Mouse (Mus musculus) midbrain, embryonic 11.5 days (tissue): Measurements from ENCODE around the gene Cdk1. TPM values are rescaled to one million over a fixed set of nuclear protein-coding genes. Genes with fewer than 3 reads are reported as not detected.
"Not testable (repeated sequence)": the region's sequence is repeated elsewhere in the genome, so short reads cannot be mapped to it uniquely, and the experiment has no call there.

Experiments used
- ATAC-seq: fragments of 200-750 bp; cut with Nextera tagmentation; 2 replicates; pipeline ENCODE4 v1.8.0; 2017; ENCODE audit warnings: moderate TSS enrichment, moderate library complexity; ENCODE audit not compliant: low FRiP score
- DNase-seq: peaks from one replicate; pipeline ENCODE4 v3.0.0; 2015; ENCODE audit warnings: low spot score; ENCODE audit errors: missing footprints
- H3K27ac ChIP-seq: fragments of 300-500 bp; sonication (generic); 2 replicates; pipeline ENCODE4 v1.5.1; 2014; ENCODE audit warnings: low read depth, low read length
- H3K27me3 ChIP-seq: fragments of 300-500 bp; sonication (generic); 2 replicates; pipeline ENCODE4 v1.6.1; 2014; ENCODE audit warnings: mild to moderate bottlenecking, low read length, moderate library complexity, mixed read lengths; ENCODE audit not compliant: control insufficient read depth, insufficient read depth
- H3K36me3 ChIP-seq: fragments of 300-500 bp; sonication (generic); 2 replicates; pipeline ENCODE4 v1.6.1; 2014; ENCODE audit warnings: mild to moderate bottlenecking, low read length, moderate library complexity, mixed read lengths; ENCODE audit not compliant: control insufficient read depth, insufficient read depth
- H3K4me1 ChIP-seq: fragments of 300-500 bp; sonication (generic); 2 replicates; pipeline ENCODE4 v1.6.1; 2014; ENCODE audit warnings: low read length; ENCODE audit not compliant: control insufficient read depth, insufficient read depth
- H3K4me2 ChIP-seq: fragments of 300-500 bp; sonication (generic); 2 replicates; pipeline ENCODE4 v1.6.1; 2014; ENCODE audit warnings: mild to moderate bottlenecking, moderate library complexity
- H3K4me3 ChIP-seq: fragments of 300-500 bp; sonication (generic); 2 replicates; pipeline ENCODE4 v1.5.1; 2014; ENCODE audit warnings: low read depth, low read length
- H3K9ac ChIP-seq: fragments of 300-500 bp; sonication (generic); 2 replicates; pipeline ENCODE4 v1.6.1; 2014; ENCODE audit warnings: low read length
- H3K9me3 ChIP-seq: fragments of 300-500 bp; sonication (generic); 2 replicates; pipeline ENCODE4 v1.6.1; 2016; ENCODE audit warnings: low read length; ENCODE audit not compliant: control insufficient read depth
- WGBS: fragments of 180-500 bp; shearing (Covaris S2); extraction: QIAGEN DNeasy Blood & Tissue Kit; methylation state at CpG from one replicate; pipeline ENCODE4 v1.1.7; 2014; 5-methylcytosine and 5-hydroxymethylcytosine counted together
- polyA plus RNA-seq: library from polyadenylated mRNA; unstranded; fragments of >200 nt; fragmentation: Nextera tagmentation; extraction: Ambion mirVana; gene quantifications from 2 replicates; pipeline ENCODE4 v1.2.1, GENCODE M21; 2014

The Cdk1 gene
- polyA plus RNA-seq, 1 experiment from 2014 or later, result 424 TPM

DNA sequence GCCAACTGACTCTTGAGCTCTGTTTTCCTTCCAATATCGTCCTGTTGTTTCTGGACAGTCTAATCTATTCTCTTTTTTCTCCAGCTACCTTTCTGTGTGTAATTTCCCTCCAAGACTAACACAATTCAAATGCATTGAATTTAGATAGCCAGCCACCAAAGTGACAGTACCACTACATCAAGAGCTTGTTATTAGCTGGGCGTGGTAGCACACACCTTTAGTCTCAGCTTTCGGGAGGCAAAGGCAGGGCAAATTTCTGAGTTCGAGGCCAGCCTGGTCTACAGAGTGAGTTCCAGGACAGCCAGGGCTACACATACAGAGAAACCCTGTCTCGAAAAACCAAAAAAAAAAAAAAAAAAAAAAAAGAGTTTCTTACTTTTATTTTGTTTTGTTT is 345 bp upstream of the Cdk1 start:
- Histone ChIP-seq H3K4me2 (peak overlapping the region; percentile 2), H3K4me3 (0 out of 2 replicates have a peak overlapping the region, but pooled peaks have one; percentile 84), H3K4me1 (peaks cover 27% of the 10 kb centered on the region), H3K36me3 (peaks cover 12% of the 10 kb centered on the region; the same call in 1 of the 2 replicates)
- H3K9me3 ChIP-seq, H3K9ac ChIP-seq, DNase-seq, H3K27ac ChIP-seq, H3K27me3 ChIP-seq: not testable (repeated sequence)
- peak; percentile 31; the same call in 1 of the 2 replicates for ATAC-seq
- 44% methylated on average over 5 of the region's 5 CpGs for WGBS

DNA sequence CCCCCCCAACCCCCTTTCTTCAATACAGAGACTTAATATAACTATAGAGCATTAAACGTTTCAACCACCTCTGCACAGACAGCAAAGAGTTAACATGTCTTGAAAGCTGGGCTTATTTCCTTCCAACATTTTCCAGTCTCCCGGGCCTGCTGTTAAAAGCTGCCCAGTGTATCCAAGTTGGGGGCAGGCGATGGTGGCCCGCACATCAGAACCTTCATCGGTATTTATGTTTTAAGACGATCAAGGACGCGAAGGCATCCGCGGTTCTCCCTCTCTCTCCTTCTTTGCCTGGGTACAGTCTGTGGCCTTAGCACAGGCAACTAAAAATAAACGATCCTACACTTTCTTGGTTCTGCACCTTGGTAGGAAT is 911 bp downstream of the Cdk1 start:
- Histone ChIP-seq H3K9me3 (no peaks in the 10 kb centered on the region), H3K27me3 (no peaks in the 10 kb centered on the region), H3K36me3 (peaks cover 20% of the 10 kb centered on the region), H3K4me1 (peaks cover 27% of the 10 kb centered on the region), H3K4me2 (peak overlapping the region; percentile 87), H3K4me3 (peak overlapping the region; percentile 84), H3K9ac (peak overlapping the region; percentile 96), H3K27ac (no peak overlapping the region; the same call in 1 of the 2 replicates)
- under 1% methylated on average over 11 of the region's 11 CpGs for WGBS
- ATAC-seq, result no peak
- peak; percentile 87 for DNase-seq

- peak overlapping the region; percentile 87 for H3K4me2 ChIP-seq
- peak; percentile 83 for DNase-seq
- peaks cover 27% of the 10 kb centered on the region for H3K4me1 ChIP-seq
- peaks cover 20% of the 10 kb centered on the region for H3K36me3 ChIP-seq
- 39% methylated on average over 12 of the region's 12 CpGs for WGBS
- peak overlapping the region; percentile 96 for H3K9ac ChIP-seq
- ATAC-seq, result no peak
- H3K27ac ChIP-seq, result no peak overlapping the region
- no peaks in the 10 kb centered on the region for H3K9me3 ChIP-seq
- H3K27me3 ChIP-seq, result no peaks in the 10 kb centered on the region
- H3K4me3 ChIP-seq, result peak overlapping the region; percentile 84
Measured at GRCm38 (mm10) chr10:69351071-69351841, 1.5 kb downstream of the Cdk1 start.

- no peak overlapping the region for H3K27ac ChIP-seq
- H3K36me3 ChIP-seq, result peaks cover 40% of the 10 kb centered on the region
- H3K4me2 ChIP-seq, result no peak overlapping the region
- no peak overlapping the region for H3K9ac ChIP-seq
- DNase-seq, result peak; percentile 66
- H3K9me3 ChIP-seq, result no peaks in the 10 kb centered on the region
- H3K4me3 ChIP-seq, result no peak overlapping the region
- H3K4me1 ChIP-seq, result peaks cover 27% of the 10 kb centered on the region
- WGBS, result 70% methylated on average over 8 of the region's 8 CpGs
- no peak for ATAC-seq
- no peaks in the 10 kb centered on the region for H3K27me3 ChIP-seq
Measured at GRCm38 (mm10) chr10:69348206-69348605, 4.5 kb downstream of the Cdk1 start.

DNA sequence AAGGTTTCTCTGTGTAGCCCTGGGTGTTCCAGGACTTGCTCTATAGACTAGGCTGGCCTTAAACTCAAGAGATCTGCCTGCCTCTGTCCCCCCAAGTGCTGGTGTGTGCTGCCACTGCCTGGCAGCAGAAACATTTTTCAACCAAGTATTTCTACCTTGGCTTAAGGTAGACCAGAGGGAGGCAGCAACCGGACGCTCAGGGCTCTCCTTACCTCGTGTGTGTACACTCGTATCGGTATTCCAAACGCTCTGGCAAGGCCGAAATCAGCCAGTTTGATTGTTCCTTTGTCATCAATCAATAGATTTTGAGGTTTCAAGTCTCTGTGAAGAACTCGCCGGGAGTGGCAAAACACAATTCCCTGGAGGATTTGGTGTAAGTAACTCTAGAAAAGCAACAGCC is 10.4 kb downstream of the Cdk1 start:
- 92% methylated on average over 9 of the region's 9 CpGs for WGBS

GRCm38 (mm10) chr10:69341570-69342227 is 11.0 kb downstream of the Cdk1 start:
- WGBS, result 86% methylated on average over 6 of the region's 6 CpGs
- Histone ChIP-seq H3K36me3 (peaks cover 62% of the 10 kb centered on the region), H3K4me1 (no peaks in the 10 kb centered on the region), H3K4me2 (no peak overlapping the region), H3K27ac (no peak overlapping the region), H3K9me3 (no peaks in the 10 kb centered on the region), H3K4me3 (no peak overlapping the region), H3K9ac (no peak overlapping the region), H3K27me3 (no peaks in the 10 kb centered on the region)
- no peak for ATAC-seq
- no peak for DNase-seq

More for the DNA sequence above, 10.4 kb downstream of the Cdk1 start:
- DNase-seq (no peak), ATAC-seq (no peak)
- no peak overlapping the region for H3K27ac ChIP-seq
- H3K9ac ChIP-seq, result no peak overlapping the region
- H3K27me3 ChIP-seq, result no peaks in the 10 kb centered on the region
- H3K4me1 ChIP-seq, result no peaks in the 10 kb centered on the region
- no peaks in the 10 kb centered on the region for H3K9me3 ChIP-seq
- H3K4me2 ChIP-seq, result no peak overlapping the region
- peaks cover 57% of the 10 kb centered on the region for H3K36me3 ChIP-seq
- no peak overlapping the region for H3K4me3 ChIP-seq

GRCm38 (mm10) chr10:69340001-69340400 is 12.7 kb downstream of the Cdk1 start:
- WGBS, result 91% methylated on average over 6 of the region's 6 CpGs
- no peaks in the 10 kb centered on the region for H3K27me3 ChIP-seq
- ATAC-seq, result no peak
- H3K4me2 ChIP-seq, result no peak overlapping the region
- H3K4me3 ChIP-seq, result no peak overlapping the region
- no peak overlapping the region for H3K9ac ChIP-seq
- no peaks in the 10 kb centered on the region for H3K4me1 ChIP-seq
- peaks cover 57% of the 10 kb centered on the region for H3K36me3 ChIP-seq
- no peak for DNase-seq
- H3K9me3 ChIP-seq, result no peaks in the 10 kb centered on the region
- H3K27ac ChIP-seq, result no peak overlapping the region

GRCm38 (mm10) chr10:69336219-69336618 is 16.5 kb downstream of the Cdk1 start:
- Histone ChIP-seq H3K9ac (no peak overlapping the region), H3K9me3 (no peaks in the 10 kb centered on the region), H3K4me2 (no peak overlapping the region), H3K4me3 (no peak overlapping the region), H3K27ac (no peak overlapping the region), H3K36me3 (peaks cover 32% of the 10 kb centered on the region), H3K4me1 (no peaks in the 10 kb centered on the region), H3K27me3 (no peaks in the 10 kb centered on the region)
- ATAC-seq (no peak), DNase-seq (peak; percentile 61)
- WGBS, result 94% methylated on average over 11 of the region's 11 CpGs

DNA sequence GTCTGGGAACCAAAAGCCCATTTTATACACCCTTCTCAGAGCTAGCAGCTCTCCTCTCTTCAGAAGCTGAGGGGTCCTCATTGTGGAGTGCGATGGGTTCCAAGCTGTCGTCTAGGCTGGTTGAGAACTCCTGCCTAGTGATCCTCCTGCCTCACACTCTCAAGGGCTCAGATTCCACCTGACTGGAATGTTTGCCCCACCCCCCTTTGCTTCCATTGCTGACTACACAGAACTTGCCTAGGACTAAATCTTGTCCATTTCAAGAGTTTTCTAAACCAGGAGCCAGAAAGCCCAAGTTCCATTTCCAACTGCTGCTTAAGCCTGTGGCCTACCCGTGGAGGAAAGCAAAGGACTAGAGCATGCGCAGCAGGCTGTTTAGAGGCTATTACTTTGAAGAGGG is 17.1 kb downstream of the Cdk1 start:
- H3K4me2 ChIP-seq, result no peak overlapping the region
- H3K4me3 ChIP-seq, result no peak overlapping the region
- WGBS, result 84% methylated on average over 4 of the region's 4 CpGs
- DNase-seq (no peak), ATAC-seq (no peak)
- H3K9ac ChIP-seq, result no peak overlapping the region
- H3K9me3 ChIP-seq, result no peaks in the 10 kb centered on the region
- H3K4me1 ChIP-seq, result no peaks in the 10 kb centered on the region
- H3K27ac ChIP-seq, result no peak overlapping the region
- H3K36me3 ChIP-seq, result peaks cover 30% of the 10 kb centered on the region
- no peaks in the 10 kb centered on the region for H3K27me3 ChIP-seq
